Mouse (Mus musculus): ENCODE results near the gene Slain2. TPM values are rescaled to one million over a fixed set of nuclear protein-coding genes. Genes with fewer than 3 reads are reported as not detected.

The Slain2 gene
- 10 to 100 TPM; 21.2 to 21.5 TPM for total RNA-seq (2021)

- intact Hi-C loops (cut with DNase I) = no loop called here
- peak; percentile 91 to 94 for DNase-seq (ENCODE audit: low spot score in 2 of 2)
These were observed at the start of gene Slain2 for GRCm38 (mm10) chr5:72913648-72914557. TSS of gene Slain2 (plus strand) at chr5:72914304.

DNA sequence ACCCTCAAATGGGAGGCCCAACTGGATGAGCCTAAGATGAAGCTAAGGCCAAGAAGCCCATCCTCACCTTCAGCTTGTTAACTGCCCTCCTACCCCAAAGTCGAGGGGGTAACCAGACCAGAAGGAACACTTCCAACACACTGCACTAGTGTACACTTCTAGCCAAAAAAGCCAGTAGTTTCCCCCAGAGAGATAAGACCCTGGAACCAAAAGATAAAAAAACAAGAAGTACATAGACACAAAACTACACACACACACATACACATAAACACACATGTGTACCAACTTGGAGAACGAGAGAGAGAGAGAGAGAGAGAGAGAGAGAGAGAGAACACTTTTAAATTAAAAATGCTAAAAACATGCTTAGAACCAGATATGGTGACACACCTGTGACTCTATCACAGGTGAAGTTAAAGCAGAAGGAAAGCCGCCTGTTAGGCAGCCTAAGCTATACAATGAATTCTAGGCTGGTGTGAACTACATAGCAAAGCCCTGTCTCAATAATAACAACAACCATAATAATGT is 49.4 kb upstream of the Slain2 start:
- intact Hi-C loops (cut with DNase I) = loop anchor here (5.0 kb wide), 1 partner anchor 72 kb away; no protein-coding TSS in a partner anchor
- no peak for DNase-seq (ENCODE audit: low spot score in 2 of 2)

GRCm38 (mm10) chr5:72866260-72866905 is 47.7 kb upstream of the Slain2 start:
- intact Hi-C loops (cut with DNase I) = loop anchor here (5.0 kb wide), 1 partner anchor 74 kb away; no protein-coding TSS in a partner anchor
- no peak for DNase-seq (ENCODE audit: low spot score in 2 of 2)

DNA sequence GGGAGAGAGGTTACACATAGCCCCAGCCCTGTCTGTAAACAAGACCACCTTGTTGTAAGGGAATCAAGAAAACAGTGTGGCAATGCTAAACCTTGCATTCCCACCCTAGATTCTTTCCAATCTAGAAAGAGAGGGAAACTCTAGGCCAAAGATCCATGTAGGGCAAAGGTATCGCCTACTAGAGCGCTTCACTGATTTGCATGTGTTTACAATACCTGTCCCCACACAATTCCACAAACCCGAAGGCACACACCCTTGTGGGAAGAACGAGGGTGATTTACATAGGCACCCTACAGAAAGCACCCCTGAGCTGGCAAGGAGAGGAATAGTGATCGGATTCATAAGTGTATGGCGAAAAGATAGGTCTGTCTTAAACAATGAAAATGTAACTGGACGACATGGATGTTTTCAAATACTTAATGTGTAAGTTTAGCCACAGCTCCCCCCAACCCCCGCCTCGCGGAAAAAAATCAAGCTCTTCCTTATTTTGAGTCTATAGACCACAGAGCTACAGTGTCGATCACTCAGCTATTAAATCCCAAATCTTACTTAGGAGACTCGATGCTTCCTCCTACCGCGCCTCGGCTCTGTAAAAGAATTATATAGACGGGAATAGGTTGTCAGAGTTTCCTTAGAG is 47.0 kb upstream of the Slain2 start:
- intact Hi-C loops (cut with DNase I) = loop anchor here (5.0 kb wide), 1 partner anchor 75 kb away; no protein-coding TSS in a partner anchor
- no peak for DNase-seq (ENCODE audit: low spot score in 2 of 2)

GRCm38 (mm10) chr5:72868091-72868875 is 45.8 kb upstream of the Slain2 start, which contains the start of gene Tec:
TSS of gene Tec (minus strand) at chr5:72868483.
- intact Hi-C loops (cut with DNase I) = loop anchor here (5.0 kb wide), 1 partner anchor 76 kb away; no protein-coding TSS in a partner anchor
- peak; percentile 66 to 80 for DNase-seq (ENCODE audit: low spot score in 2 of 2)

DNA sequence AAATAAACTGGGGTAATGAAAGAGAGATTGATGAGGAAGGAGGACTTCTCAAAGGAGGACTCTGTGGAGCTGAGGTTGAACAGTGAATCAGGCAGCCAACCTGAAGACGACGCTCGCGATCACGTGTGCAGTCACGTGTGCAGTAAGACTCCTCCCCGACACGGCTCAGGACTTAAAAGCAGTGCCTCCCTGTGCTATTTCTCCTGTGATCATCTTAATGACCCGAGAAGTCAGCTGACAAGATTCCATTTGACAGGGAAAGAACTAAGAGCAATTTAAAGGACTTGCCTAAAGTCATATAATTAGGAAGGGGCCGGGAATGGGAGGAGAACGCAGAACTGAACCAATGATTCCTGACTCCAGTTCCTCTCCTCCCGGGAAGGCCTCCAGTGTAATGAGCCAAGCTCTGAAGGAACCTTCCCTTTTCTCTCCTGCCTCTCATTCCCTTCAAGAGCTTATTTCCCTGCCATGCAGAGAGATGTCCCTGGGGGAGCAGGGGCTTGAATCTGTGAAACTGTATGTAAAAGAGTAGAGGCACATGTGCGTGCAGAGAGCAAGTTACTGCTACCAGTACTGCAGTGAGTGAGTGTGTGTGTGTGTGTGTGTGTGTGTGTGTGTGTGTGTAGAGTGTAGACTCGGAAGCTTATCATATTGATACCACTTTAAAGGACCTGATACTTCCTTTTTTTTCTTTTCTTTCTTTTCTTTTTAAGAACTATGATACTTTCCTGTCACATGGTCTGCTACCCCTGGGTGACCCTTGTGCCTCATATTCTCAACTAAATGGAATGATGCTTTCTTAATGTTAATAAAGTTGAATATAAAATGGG is 44.1 kb upstream of the Slain2 start:
- intact Hi-C loops (cut with DNase I) = loop anchor here (5.0 kb wide), 1 partner anchor 78 kb away; no protein-coding TSS in a partner anchor
- no peak for DNase-seq (ENCODE audit: low spot score in 2 of 2)

- no peak for DNase-seq (ENCODE audit: low spot score in 2 of 2)
- intact Hi-C loops (cut with DNase I) = no loop called here
These were observed 43.0 kb upstream of the Slain2 start for GRCm38 (mm10) chr5:72871114-72871513.

- intact Hi-C loops (cut with DNase I) = no loop called here
- DNase-seq (ENCODE audit: low spot score in 2 of 2) = no peak
These were observed 34.4 kb upstream of the Slain2 start for GRCm38 (mm10) chr5:72879736-72880135.

GRCm38 (mm10) chr5:72881748-72882411 is 32.2 kb upstream of the Slain2 start:
- intact Hi-C loops (cut with DNase I) = no loop called here
- DNase-seq (ENCODE audit: low spot score in 2 of 2) = peak in 1 of 2 experiments; percentile 58

- no peak for DNase-seq (ENCODE audit: low spot score in 2 of 2)
- intact Hi-C loops (cut with DNase I) = no loop called here
These were observed 31.7 kb upstream of the Slain2 start for GRCm38 (mm10) chr5:72882412-72882765.

DNA sequence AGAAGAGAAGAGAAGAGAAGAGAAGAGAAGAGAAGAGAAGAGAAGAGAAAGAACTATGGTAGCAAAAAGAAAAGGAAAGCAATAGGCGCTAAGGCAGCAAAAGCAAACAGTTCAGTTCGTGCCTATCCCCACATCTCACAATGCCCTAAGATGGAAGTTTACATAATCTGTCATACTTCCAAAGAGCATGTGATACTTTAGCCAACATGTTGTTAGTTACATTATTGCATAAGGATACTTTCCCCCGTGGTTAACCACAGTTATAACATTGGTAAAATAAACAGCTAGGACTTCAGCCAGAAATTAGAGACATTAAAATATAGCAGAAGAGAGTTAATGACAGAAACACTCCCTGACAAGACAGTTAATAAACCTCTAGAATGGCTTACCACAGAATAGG is 30.4 kb upstream of the Slain2 start:
- intact Hi-C loops (cut with DNase I) = no loop called here
- no peak for DNase-seq (ENCODE audit: low spot score in 2 of 2)

- intact Hi-C loops (cut with DNase I) = no loop called here
- no peak for DNase-seq (ENCODE audit: low spot score in 2 of 2)
These were observed 27.5 kb upstream of the Slain2 start for GRCm38 (mm10) chr5:72886458-72887222.

DNA sequence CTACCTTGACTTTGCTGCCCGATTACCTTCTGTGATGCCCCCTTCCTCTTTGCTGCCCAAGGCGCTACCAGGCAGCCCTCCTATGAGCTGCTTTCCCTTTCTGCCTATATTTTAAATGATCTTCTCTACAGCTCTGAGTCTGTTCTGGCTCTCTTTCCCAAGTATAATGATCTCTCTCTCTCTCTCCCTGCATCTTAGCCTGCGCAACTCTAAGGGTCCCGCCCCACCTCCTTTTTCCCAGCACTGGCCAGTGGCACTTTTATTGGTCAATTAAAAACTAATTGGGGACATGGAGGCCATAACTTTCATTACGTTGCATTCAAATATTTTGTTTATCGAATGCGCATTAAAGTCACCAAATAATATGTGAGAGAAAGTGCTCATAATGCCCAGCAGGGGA is 25.8 kb upstream of the Slain2 start:
- no peak for DNase-seq (ENCODE audit: low spot score in 2 of 2)
- intact Hi-C loops (cut with DNase I) = no loop called here

- DNase-seq (ENCODE audit: low spot score in 2 of 2) = peak; percentile 40 to 50
- intact Hi-C loops (cut with DNase I) = loop anchor here (10.0 kb wide), 1 partner anchor 183 kb away; no protein-coding TSS in a partner anchor
These were observed 22.6 kb upstream of the Slain2 start for GRCm38 (mm10) chr5:72891534-72891933.

- intact Hi-C loops (cut with DNase I) = loop anchor here (10.0 kb wide), 1 partner anchor 181 kb away; no protein-coding TSS in a partner anchor
- no peak for DNase-seq (ENCODE audit: low spot score in 2 of 2)
These were observed 20.1 kb upstream of the Slain2 start for GRCm38 (mm10) chr5:72893987-72894386.

GRCm38 (mm10) chr5:72895261-72895660 is 18.8 kb upstream of the Slain2 start:
- intact Hi-C loops (cut with DNase I) = loop anchor here (5.0 to 10.0 kb wide), 2 partner anchors 180 to 1452 kb away; no protein-coding TSS in a partner anchor
- DNase-seq (ENCODE audit: low spot score in 2 of 2) = no peak
